Mouse (Mus musculus) bone marrow, adult 2 months (tissue): ENCODE results near the gene Ugt1a6a.

Experiments
- CTCF ChIP-seq: fragments of 200-500 bp; IDR thresholded peaks from 2 replicates; pipeline ENCODE4 v1.5.1; 2011; ENCODE audit warnings: low read length, control low read depth; ENCODE audit not compliant: control insufficient read depth, insufficient read depth
- POLR2A ChIP-seq: fragments of 200-500 bp; IDR thresholded peaks from 2 replicates; pipeline ENCODE4 v1.6.1; 2011; ENCODE audit warnings: low read depth, mild to moderate bottlenecking, control low read depth, low read length, borderline replicate concordance; ENCODE audit not compliant: control insufficient read depth

DNA sequence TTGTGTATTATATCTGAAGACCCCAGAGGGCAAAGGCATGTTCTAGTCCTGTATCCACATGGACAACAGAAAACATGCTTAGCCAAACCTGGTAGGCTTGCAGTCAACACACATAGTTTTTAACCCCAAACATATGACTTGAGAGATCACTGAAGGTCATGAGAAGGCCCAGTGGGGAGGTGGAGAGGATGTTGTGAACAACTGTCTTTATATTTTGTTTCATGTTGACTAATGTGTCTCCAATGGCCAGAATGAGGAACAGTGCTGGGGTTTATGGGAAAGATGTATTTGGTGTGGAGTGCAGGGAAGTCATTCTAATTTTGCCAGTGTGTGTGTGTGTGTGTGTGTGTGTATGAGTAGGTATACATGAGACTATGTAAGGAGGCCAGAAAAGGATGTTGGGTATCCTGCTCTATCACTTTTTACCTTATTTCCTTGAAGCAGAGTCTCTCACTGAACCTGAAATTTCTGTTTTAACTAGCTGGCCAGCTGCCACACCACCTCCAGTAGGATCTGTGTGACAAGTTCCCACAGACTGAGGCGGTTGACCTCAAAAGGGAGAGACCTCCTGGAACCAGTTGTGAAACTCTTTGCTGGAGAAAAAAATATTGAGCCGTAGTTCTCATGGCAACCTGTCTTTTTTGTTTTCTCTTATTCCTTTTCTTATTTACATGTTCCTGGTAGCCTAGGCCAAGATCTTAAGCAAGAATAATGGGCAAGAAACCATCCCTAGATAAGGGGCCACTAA, 89.6 kb downstream of the Ugt1a6a start:
- TF ChIP-seq CTCF = no peak
- no peak for TF ChIP-seq POLR2A
